Mouse (Mus musculus): ENCODE results near the gene Slc44a2. TPM values are rescaled to one million over a fixed set of nuclear protein-coding genes. Genes with fewer than 3 reads are reported as not detected.

The Slc44a2 gene
- 89.1 and 95.7 TPM in 2 replicates for polyA plus RNA-seq (2015; fragmentation: Nextera tagmentation; extraction: Ambion mirVana)

DNA sequence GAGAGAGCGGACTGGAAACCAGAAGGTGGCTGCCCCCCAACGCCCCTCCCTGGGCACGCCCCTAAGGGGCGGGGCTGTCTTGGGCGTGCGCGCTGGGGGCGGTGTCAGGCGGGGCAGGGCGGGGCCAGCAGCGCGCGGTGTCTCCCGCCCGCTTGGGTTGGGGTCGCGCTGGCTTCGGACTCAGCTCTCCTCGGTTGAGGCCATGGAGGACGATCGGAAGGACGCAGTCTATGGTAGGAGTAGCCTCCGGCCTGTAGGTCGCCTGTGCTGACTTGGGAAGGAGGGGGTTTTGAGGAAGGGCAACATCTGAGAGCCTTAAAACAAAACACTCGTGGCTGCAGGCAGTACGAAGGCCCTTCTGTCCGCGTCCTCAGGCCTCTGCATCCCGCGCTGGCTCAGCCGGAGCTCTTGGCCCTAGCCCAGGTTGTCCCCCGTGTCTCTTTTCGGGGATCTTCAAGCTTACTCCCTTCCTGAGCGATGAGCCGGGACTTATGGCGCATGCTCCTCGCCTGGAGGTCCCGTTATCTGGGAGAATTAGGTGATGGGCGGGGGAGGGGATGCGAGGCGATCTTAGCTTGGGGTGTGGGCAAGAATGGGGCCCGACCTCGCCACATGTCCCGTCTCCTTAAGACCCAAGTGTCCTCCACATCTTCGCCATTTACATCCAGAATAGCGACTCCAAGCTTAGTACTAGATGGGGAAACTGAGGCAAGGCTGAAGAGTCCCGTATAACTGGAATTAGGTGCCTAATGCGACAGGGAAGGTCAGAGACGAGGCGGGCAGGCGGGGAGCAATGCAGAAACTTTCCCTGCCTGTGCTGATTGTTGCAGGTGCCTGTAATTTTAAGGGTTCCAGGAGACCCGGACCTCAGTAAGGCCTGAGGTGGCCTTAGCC, at the start of gene Slc44a2:
Slc44a2 (plus strand) TSS at position 80 of the 894 bp plus-strand sequence.
- peak within 1 kb of the TSS; percentile 66 for H3K4me3 ChIP-seq (replicated peaks)
- no peaks in the 10 kb centered on the region for H3K27me3 ChIP-seq (replicated peaks)
- WGBS, result 1% methylated on average over 52 of the region's 52 CpGs
- peak within 1 kb of the TSS; percentile 79 for H3K4me2 ChIP-seq
- peak within 1 kb of the TSS; percentile 52; the same call in 1 of the 2 replicates for H3K27ac ChIP-seq
- H3K4me1 ChIP-seq, result peaks cover 10% of the 10 kb centered on the region
- H3K9ac ChIP-seq, result peak within 1 kb of the TSS; percentile 47
- no peaks in the 10 kb centered on the region for H3K36me3 ChIP-seq
- ATAC-seq (ENCODE audit: insufficient read depth, low FRiP score, low read depth), result peak; percentile 92
- H3K9me3 ChIP-seq, result no peaks in the 10 kb centered on the region

DNA sequence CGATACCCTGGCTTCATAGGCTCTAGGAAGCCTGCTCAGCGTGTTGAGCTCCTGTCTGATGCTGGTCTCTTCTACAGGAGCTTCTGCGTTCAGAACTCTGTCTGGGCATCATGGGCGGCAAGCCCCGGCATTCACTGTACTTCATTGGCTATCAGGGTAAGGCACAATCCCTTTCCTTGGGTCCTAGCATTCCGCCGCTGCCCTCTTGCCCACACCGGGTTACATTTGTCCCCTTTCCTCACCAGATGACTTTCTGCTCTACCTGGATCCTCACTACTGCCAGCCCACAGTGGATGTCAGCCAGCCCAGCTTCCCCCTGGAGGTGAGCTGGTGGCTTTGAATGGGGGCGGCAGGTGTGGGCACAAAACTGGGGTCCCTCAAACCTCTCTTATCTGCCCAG, 48.1 kb upstream of the Slc44a2 start:
- H3K36me3 ChIP-seq, result peaks cover 69% of the 10 kb centered on the region
- 87% methylated on average over 9 of the region's 9 CpGs for WGBS

DNA sequence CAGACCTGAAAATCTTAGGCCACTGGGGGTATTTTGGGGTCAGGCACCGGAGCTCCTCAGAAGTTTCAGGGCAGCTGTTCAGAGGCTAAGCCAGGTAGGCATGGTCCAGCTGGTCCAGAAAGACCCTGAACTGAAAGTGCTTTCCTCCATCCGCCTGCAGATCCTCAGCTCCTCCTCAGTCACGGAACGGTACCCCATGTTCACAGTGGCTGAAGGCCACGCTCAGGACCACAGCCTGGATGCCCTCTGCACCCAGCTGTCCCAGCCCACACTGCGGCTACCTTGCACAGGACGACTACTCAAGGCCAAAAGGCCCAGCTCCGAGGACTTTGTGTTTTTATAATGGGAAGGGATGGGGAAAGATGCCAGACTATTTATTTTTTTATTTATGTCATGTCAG, 47.4 kb upstream of the Slc44a2 start:
- no peaks in the 10 kb centered on the region for H3K9me3 ChIP-seq
- 83% methylated on average over 8 of the region's 8 CpGs for WGBS
- H3K9ac ChIP-seq, result no peak overlapping the region
- no peaks in the 10 kb centered on the region for H3K27me3 ChIP-seq (replicated peaks)
- no peak overlapping the region for H3K27ac ChIP-seq
- no peaks in the 10 kb centered on the region for H3K4me1 ChIP-seq
- H3K36me3 ChIP-seq, result peaks cover 74% of the 10 kb centered on the region
- H3K4me3 ChIP-seq (replicated peaks), result no peak overlapping the region
- no peak overlapping the region for H3K4me2 ChIP-seq
- no peak for ATAC-seq (ENCODE audit: insufficient read depth, low FRiP score, low read depth)

More for the DNA sequence above, 48.1 kb upstream of the Slc44a2 start:
- no peak for ATAC-seq (ENCODE audit: insufficient read depth, low FRiP score, low read depth)
- no peak overlapping the region for H3K9ac ChIP-seq
- H3K27ac ChIP-seq, result no peak overlapping the region
- H3K4me3 ChIP-seq (replicated peaks), result no peak overlapping the region
- H3K9me3 ChIP-seq, result no peaks in the 10 kb centered on the region
- H3K4me2 ChIP-seq, result no peak overlapping the region
- H3K27me3 ChIP-seq (replicated peaks), result no peaks in the 10 kb centered on the region
- no peaks in the 10 kb centered on the region for H3K4me1 ChIP-seq

DNA sequence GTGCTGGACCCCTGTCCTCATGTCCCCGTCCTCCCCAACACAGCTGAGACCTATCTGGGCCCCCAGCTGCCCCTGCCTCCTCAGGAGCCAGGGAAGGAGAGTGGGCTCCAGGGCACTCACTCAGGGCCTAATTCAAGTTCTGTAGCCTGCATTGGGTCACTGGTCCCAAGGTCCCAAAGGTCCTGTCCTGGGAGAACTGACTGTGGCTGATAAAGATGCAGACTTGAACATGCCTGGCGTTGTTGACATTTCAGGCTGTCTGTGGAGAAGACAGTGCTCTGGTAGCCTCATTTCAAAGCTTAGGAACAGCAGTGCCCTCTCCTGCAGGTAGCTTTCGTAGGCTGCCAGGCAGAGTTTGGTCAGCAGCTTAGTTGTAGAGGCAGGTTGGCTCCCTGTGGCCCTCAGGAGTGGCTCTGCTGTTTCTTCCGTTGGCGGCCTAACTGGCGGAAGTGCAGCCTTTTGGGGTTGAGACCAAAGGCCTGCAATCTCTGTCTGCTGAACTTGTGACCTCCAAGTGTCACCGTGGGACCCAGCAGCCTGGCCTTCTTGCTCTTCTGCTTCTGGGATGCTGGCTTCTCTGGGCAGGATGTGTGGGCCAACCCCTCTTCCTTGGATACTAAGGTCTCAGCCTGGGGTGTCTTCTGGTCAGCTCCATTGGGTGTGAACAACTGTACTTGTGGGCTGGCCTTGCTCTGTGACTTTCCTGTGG, 46.8 kb upstream of the Slc44a2 start:
- ATAC-seq (ENCODE audit: insufficient read depth, low FRiP score, low read depth), result no peak
- peaks cover 69% of the 10 kb centered on the region for H3K36me3 ChIP-seq
- WGBS, result 81% methylated on average over 7 of the region's 7 CpGs

DNA sequence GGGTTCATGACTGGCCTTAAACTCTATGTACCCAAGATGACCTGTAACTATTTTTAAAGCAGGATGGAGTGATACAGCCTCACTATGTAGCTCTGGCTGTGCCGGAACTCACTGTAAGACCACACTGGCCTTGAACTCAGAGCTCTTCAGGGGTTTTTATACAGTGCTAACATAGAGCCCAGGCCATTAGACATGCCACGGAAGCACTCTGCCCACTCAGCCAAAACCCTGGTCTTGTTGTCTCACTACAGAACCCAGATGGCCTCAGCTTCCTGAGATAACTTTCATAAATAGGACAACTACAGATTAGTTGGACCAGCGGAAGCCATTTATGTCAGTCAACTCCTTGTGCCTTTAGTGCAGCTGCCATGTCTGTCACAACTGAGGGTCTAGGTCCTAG, 46.2 kb upstream of the Slc44a2 start:
- Histone ChIP-seq H3K36me3 (peaks cover 70% of the 10 kb centered on the region), H3K9me3 (no peaks in the 10 kb centered on the region)
- 90% methylated on average over 3 of the region's 3 CpGs for WGBS

More for the DNA sequence above, 46.8 kb upstream of the Slc44a2 start:
- no peak overlapping the region for H3K27ac ChIP-seq
- H3K4me1 ChIP-seq, result no peaks in the 10 kb centered on the region
- H3K27me3 ChIP-seq (replicated peaks), result no peaks in the 10 kb centered on the region
- H3K9ac ChIP-seq, result no peak overlapping the region
- no peaks in the 10 kb centered on the region for H3K9me3 ChIP-seq
- H3K4me2 ChIP-seq, result no peak overlapping the region
- H3K4me3 ChIP-seq (replicated peaks), result no peak overlapping the region

DNA sequence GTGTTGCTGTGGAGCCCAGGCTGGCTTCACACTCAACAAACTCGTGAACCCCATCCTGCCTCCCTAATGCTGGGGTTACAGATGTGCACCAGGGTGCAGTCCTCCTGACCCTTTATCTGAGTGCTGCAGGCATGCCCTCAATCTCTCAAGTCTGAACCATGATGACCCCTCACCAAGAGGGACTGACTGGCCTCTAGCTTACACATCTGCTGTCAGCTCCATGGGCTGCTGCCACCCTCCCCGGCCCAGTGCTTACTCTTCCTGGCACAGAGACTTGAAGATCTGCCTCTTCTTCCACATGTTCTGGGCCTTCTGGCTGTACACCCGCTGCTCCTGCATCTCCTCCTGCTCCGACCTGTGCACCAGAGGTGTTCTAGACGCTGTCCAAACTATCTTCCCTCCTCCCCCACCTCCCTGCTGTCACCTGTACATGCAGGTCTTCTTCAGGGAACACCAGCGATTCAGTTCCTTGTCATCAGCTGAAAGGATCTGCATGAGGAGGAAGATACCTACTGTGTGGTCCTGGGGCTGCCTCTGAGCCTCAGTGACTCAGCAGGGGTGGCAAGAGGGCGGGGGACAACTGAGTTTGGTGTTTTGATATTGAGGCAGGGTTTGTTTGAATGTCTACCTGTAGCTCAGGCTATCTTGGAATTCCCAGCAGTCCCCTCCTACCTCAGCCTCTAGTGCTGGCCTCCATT, 45.3 kb upstream of the Slc44a2 start:
- Histone ChIP-seq H3K4me1 (no peaks in the 10 kb centered on the region), H3K27me3 (replicated peaks) (no peaks in the 10 kb centered on the region), H3K9me3 (no peaks in the 10 kb centered on the region), H3K9ac (no peak overlapping the region), H3K4me3 (replicated peaks) (no peak overlapping the region), H3K27ac (no peak overlapping the region), H3K36me3 (peaks cover 77% of the 10 kb centered on the region), H3K4me2 (no peak overlapping the region)
- WGBS, result 76% methylated on average over 7 of the region's 7 CpGs
- no peak for ATAC-seq (ENCODE audit: insufficient read depth, low FRiP score, low read depth)

More for the DNA sequence above, 46.2 kb upstream of the Slc44a2 start:
- ATAC-seq (ENCODE audit: insufficient read depth, low FRiP score, low read depth), result no peak
- Histone ChIP-seq H3K27me3 (replicated peaks) (no peaks in the 10 kb centered on the region), H3K4me2 (no peak overlapping the region), H3K4me3 (replicated peaks) (no peak overlapping the region), H3K27ac (no peak overlapping the region), H3K9ac (no peak overlapping the region), H3K4me1 (no peaks in the 10 kb centered on the region)

DNA sequence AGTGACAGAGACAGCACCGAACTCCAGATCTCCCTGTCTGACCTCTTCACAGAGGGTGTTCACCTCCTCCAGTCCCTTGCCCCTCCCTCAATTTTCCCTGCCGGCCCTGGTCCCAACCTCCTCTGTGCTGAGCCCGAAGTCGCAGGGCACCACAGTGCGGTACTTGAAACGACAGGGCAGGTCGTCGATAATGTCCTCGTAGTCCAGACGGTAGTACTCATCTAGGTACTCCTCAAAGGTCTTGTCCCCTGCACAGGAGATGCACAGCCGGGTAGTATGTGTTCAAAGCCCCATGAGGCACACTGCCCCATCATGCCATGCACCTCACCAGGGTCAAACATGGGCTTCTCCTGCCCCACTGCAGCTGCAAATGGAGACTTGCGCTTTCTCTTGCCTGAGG, 44.8 kb upstream of the Slc44a2 start:
- 84% methylated on average over 12 of the region's 12 CpGs for WGBS
- ATAC-seq (ENCODE audit: insufficient read depth, low FRiP score, low read depth), result no peak
- Histone ChIP-seq H3K4me3 (replicated peaks) (no peak overlapping the region), H3K4me2 (no peak overlapping the region), H3K36me3 (peaks cover 76% of the 10 kb centered on the region), H3K4me1 (no peaks in the 10 kb centered on the region), H3K27ac (no peak overlapping the region), H3K9me3 (no peaks in the 10 kb centered on the region), H3K27me3 (replicated peaks) (no peaks in the 10 kb centered on the region), H3K9ac (no peak overlapping the region)

DNA sequence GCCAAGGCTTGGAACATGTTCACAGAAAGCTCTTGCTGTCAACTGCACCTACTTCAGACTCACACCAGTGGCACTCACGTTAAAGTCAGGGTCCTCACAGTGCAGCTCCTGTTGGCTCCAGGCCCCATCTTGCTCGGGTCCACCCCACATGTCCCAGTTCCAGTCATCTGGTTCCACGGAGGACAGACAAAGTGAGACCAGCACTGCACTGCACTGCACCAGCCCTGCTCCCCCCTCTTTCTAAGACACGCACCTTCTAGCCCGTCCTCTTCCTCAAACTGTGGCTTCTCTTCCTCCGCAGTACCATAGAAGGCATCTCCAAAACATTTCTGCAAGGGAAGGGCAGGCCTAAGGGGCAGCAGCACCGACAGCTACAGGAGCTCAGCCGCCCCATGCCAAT, 44.2 kb upstream of the Slc44a2 start:
- Histone ChIP-seq H3K9me3 (no peaks in the 10 kb centered on the region), H3K9ac (no peak overlapping the region), H3K4me3 (replicated peaks) (no peak overlapping the region), H3K27me3 (replicated peaks) (no peaks in the 10 kb centered on the region), H3K36me3 (peaks cover 76% of the 10 kb centered on the region), H3K4me2 (no peak overlapping the region), H3K4me1 (no peaks in the 10 kb centered on the region), H3K27ac (no peak overlapping the region)
- 88% methylated on average over 8 of the region's 8 CpGs for WGBS
- ATAC-seq (ENCODE audit: insufficient read depth, low FRiP score, low read depth), result no peak

DNA sequence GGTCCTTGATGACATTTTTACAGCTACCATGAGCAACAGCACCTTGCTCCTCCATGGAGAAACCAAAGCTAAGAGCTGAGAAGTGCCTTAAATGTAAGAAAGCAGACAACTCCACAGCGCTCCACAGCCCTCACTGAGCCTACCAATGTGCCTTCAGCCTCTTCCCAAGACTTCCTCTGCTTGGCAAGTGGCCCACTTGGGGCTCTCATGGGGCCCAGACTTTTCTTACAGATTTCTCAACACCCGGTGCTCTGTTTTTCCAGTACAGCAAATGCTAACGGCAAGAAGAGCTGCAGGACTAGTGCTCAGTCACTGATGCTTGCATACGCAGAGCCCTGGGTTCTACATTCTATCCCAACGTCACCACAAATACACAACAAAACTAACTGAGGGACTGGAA, 42.7 kb upstream of the Slc44a2 start:
- Histone ChIP-seq H3K9ac (no peak overlapping the region), H3K9me3 (no peaks in the 10 kb centered on the region), H3K27me3 (replicated peaks) (no peaks in the 10 kb centered on the region), H3K36me3 (peaks cover 77% of the 10 kb centered on the region), H3K27ac (no peak overlapping the region), H3K4me2 (no peak overlapping the region), H3K4me1 (no peaks in the 10 kb centered on the region), H3K4me3 (replicated peaks) (no peak overlapping the region)
- no peak for ATAC-seq (ENCODE audit: insufficient read depth, low FRiP score, low read depth)
- 90% methylated on average over 5 of the region's 5 CpGs for WGBS

DNA sequence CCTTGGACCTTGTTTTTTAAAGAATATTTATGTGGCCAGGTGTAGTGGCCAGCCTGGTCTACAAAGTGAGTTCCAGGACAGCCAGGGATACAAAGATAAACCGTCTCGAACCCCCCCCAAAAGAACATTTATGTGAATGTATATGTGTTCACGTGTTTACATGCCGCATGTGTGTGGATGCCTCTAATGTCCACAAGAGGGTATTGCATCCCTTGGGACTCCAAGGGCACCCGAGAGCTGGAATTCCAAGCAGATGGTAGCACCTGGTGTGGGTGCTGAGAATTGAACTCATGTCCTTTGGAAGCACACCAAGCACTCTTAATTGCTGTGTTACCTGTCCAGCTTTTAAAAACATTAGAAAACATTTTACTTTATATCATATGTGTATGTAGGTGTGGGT, 36.9 kb upstream of the Slc44a2 start:
- Histone ChIP-seq H3K4me3 (replicated peaks) (no peak overlapping the region), H3K27ac (no peak overlapping the region), H3K9me3 (no peaks in the 10 kb centered on the region), H3K4me1 (peaks cover 14% of the 10 kb centered on the region), H3K9ac (no peak overlapping the region), H3K36me3 (peaks cover 34% of the 10 kb centered on the region), H3K27me3 (replicated peaks) (no peaks in the 10 kb centered on the region), H3K4me2 (no peak overlapping the region)
- ATAC-seq (ENCODE audit: insufficient read depth, low FRiP score, low read depth), result no peak
- WGBS, result 91% methylated on average over 5 of the region's 5 CpGs

DNA sequence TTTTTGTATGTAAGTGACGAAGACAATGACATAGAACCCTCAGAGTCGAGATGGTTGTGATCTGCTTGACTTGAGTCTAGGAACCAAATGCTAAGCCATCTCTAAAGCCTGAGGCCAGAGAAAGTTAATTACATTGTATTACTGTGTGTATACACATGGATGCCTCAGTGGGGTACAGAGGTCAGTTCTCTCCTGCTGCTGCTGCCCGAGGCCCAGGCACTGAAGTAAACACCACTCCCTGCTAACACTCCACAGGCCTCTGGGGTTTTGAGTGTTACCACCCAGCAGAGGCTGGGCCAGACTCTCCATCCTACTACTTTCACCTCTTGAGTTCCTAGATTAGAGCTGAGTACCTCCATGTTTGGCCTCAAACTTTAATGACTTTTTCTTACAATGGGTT, 36.5 kb upstream of the Slc44a2 start:
- Histone ChIP-seq H3K9me3 (no peaks in the 10 kb centered on the region), H3K36me3 (peaks cover 32% of the 10 kb centered on the region), H3K4me2 (no peak overlapping the region), H3K4me3 (replicated peaks) (no peak overlapping the region), H3K4me1 (peaks cover 18% of the 10 kb centered on the region), H3K9ac (no peak overlapping the region), H3K27ac (no peak overlapping the region), H3K27me3 (replicated peaks) (no peaks in the 10 kb centered on the region)
- WGBS, result 71% methylated on average over 3 of the region's 3 CpGs
- no peak for ATAC-seq (ENCODE audit: insufficient read depth, low FRiP score, low read depth)
